Mouse (Mus musculus): Measurements from ENCODE around the gene Akap6. TPM values are rescaled to one million over a fixed set of nuclear protein-coding genes. Genes with fewer than 3 reads are reported as not detected.

Akap6 gene
- polyA plus RNA-seq, 1 experiment, result 0.78 TPM

DNA sequence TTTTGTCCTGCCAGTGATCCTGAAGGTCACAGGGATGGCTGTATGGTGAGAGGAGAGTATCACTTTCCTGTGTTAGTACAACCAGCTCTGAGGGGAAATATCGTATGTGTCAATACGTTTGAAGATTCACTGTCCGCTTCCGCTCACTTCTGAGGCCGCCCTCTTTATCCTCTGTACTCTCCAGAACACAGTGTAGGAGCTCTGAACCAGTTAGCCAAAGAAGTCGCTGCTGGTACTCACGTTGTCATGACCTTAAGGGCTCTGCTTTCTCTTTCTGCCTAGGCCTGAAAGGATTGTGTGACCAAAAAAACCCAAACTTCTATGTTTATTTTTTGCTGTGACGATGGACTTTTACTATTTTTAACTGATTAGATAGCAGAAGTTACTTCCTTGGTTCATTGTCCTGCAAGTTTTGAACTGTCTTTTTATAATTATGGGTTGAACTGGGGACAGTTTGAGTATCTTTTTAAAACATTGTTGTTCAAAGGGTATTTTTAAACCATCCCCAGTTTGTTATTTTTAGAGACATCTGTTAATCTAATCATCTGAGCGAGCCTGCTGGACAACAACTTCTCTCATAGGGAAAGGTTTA, 175.2 kb downstream of the Akap6 start:
- Histone ChIP-seq H3K4me1 (replicated peaks; ENCODE audit: control insufficient read depth, insufficient read depth, low read length) (no peaks in the 10 kb centered on the region), H3K4me3 (ENCODE audit: control insufficient read depth, insufficient read depth, low read length) (no peak overlapping the region), H3K27ac (ENCODE audit: control insufficient read depth, insufficient read depth, low read length) (no peak overlapping the region), H3K27me3 (ENCODE audit: control insufficient read depth, insufficient read depth, low read length) (no peaks in the 10 kb centered on the region), H3K36me3 (ENCODE audit: control insufficient read depth, insufficient read depth, low read length) (no peaks in the 10 kb centered on the region)
- no peak for DNase-seq
- WGBS, result 90% methylated on average over 9 of the region's 9 CpGs
- no peak for TF ChIP-seq CTCF (IDR thresholded peaks at IDR 0.05; ENCODE audit: borderline replicate concordance, control insufficient read depth, extremely low read depth, insufficient read depth, low read length, poor library complexity)
- no peak for TF ChIP-seq POLR2A (IDR thresholded peaks at IDR 0.05; ENCODE audit: control insufficient read depth, extremely low read depth, insufficient read depth, low read length, poor library complexity)

DNA sequence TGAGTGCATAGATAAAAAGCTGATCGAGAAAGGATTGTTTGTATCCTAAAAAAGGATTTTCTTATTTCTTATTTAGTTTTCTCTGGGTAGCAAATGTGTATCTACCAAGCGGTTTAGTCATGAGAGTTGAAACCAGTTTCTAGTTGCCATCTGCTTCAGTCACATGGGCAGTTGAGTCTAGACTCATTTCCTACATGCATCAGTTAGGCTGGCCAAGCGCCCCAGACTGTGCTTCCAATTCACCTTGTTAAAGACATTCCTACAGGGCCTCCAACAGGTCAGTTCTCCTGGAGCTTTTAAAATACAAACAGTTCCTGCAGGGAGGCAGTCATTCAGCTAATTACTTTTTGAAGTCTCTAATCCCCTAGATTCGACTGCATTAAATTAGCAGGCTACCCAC, 176.9 kb downstream of the Akap6 start:
- 88% methylated on average over 4 of the region's 4 CpGs for WGBS
- Histone ChIP-seq H3K4me3 (ENCODE audit: control insufficient read depth, insufficient read depth, low read length) (no peak overlapping the region), H3K27ac (ENCODE audit: control insufficient read depth, insufficient read depth, low read length) (no peak overlapping the region), H3K4me1 (replicated peaks; ENCODE audit: control insufficient read depth, insufficient read depth, low read length) (no peaks in the 10 kb centered on the region), H3K36me3 (ENCODE audit: control insufficient read depth, insufficient read depth, low read length) (no peaks in the 10 kb centered on the region), H3K27me3 (ENCODE audit: control insufficient read depth, insufficient read depth, low read length) (no peaks in the 10 kb centered on the region)
- TF ChIP-seq CTCF (IDR thresholded peaks at IDR 0.05; ENCODE audit: borderline replicate concordance, control insufficient read depth, extremely low read depth, insufficient read depth, low read length, poor library complexity), result no peak
- no peak for DNase-seq

DNA sequence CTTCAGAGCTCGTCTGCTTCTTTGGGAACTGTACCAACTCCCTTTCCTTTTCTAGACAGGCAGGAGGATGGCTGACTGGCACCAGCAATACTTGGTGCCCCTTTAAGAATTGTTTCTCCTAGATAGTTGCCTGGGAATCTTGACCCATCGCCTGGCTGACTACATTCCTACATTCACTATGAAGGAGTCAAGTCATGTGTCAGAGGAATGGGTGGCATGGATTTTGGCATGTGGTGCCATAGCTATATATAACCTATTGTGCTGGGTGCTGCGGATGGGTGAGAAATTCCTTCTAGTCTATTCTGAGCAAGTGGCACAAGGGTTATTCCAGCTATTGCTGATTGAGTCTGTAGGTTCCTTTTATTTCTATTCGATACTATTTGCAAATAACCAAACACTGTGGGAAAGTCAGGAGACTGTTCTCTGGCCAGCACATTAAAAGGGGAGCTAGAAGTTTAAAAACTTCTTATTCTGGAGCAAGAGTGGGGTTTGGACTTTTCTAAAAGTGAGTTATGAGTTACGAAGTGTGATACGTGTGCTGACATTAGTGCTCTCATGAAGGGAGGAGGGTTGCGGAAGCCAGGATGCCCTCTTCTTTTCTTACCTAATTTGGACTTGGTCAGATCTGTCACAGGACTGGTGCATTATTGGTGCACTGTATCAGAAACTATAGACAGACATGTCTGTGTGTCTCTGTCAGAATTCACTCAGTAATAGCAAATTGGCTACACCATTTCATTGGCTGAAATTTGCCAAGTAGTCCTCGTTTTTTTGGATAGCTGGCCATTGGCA, 178.0 kb downstream of the Akap6 start:
- Histone ChIP-seq H3K27ac (ENCODE audit: control insufficient read depth, insufficient read depth, low read length) (no peak overlapping the region), H3K36me3 (ENCODE audit: control insufficient read depth, insufficient read depth, low read length) (no peaks in the 10 kb centered on the region), H3K4me1 (replicated peaks; ENCODE audit: control insufficient read depth, insufficient read depth, low read length) (no peaks in the 10 kb centered on the region), H3K4me3 (ENCODE audit: control insufficient read depth, insufficient read depth, low read length) (no peak overlapping the region), H3K27me3 (ENCODE audit: control insufficient read depth, insufficient read depth, low read length) (no peaks in the 10 kb centered on the region)
- DNase-seq, result no peak
- WGBS, result 97% methylated on average over 8 of the region's 8 CpGs
- no peak for TF ChIP-seq POLR2A (IDR thresholded peaks at IDR 0.05; ENCODE audit: control insufficient read depth, extremely low read depth, insufficient read depth, low read length, poor library complexity)
- no peak for TF ChIP-seq CTCF (IDR thresholded peaks at IDR 0.05; ENCODE audit: borderline replicate concordance, control insufficient read depth, extremely low read depth, insufficient read depth, low read length, poor library complexity)

DNA sequence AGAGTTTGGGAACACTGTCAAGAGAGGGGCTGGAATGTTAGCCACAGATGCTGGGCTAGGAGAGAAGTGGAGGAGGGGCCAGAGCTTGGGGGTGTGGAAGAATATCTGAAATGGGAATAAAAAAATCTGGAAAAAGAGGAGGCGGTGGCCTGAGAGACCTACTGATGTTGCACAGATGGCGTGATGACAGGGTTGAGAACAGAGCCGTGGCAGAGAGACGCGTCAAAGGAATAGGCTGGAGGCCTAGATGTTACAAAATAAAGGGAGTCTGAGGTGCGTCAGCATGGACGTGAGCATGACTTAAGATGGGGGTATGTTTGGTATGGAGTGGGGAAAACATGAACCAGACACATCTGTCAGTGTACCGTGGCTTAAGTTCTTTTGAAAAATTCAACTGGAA, 180.1 kb downstream of the Akap6 start:
- DNase-seq, result no peak
- H3K4me1 ChIP-seq (replicated peaks; ENCODE audit: control insufficient read depth, insufficient read depth, low read length), result no peaks in the 10 kb centered on the region
- WGBS, result 98% methylated on average over 8 of the region's 8 CpGs
- no peaks in the 10 kb centered on the region for H3K36me3 ChIP-seq (ENCODE audit: control insufficient read depth, insufficient read depth, low read length)
- H3K27ac ChIP-seq (ENCODE audit: control insufficient read depth, insufficient read depth, low read length), result no peak overlapping the region
- H3K27me3 ChIP-seq (ENCODE audit: control insufficient read depth, insufficient read depth, low read length), result no peaks in the 10 kb centered on the region
- TF ChIP-seq CTCF (IDR thresholded peaks at IDR 0.05; ENCODE audit: borderline replicate concordance, control insufficient read depth, extremely low read depth, insufficient read depth, low read length, poor library complexity) (no peak), POLR2A (IDR thresholded peaks at IDR 0.05; ENCODE audit: control insufficient read depth, extremely low read depth, insufficient read depth, low read length, poor library complexity) (no peak)
- H3K4me3 ChIP-seq (ENCODE audit: control insufficient read depth, insufficient read depth, low read length), result no peak overlapping the region

DNA sequence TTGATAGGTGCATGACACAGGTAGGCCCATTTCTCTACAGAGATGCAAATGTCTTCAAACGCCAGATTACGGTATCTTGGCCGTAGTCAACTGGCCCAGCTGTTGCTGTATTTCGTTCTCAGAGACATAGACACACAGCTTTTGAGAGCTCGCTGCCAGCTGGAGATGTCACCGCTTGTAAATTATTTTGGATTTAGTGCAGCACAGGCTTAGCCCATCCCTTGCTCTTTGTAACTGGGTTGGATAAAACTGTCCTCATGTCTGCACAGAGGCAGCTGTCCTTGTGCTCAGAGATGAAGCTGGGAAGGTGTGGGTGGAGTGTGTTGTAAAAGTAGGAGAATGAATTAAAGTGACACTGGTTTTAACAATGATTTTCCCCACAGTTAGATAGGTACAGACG, 193.3 kb downstream of the Akap6 start:
- no peaks in the 10 kb centered on the region for H3K36me3 ChIP-seq (ENCODE audit: control insufficient read depth, insufficient read depth, low read length)
- no peak overlapping the region for H3K4me3 ChIP-seq (ENCODE audit: control insufficient read depth, insufficient read depth, low read length)
- DNase-seq, result no peak
- TF ChIP-seq POLR2A (IDR thresholded peaks at IDR 0.05; ENCODE audit: control insufficient read depth, extremely low read depth, insufficient read depth, low read length, poor library complexity) (no peak), CTCF (IDR thresholded peaks at IDR 0.05; ENCODE audit: borderline replicate concordance, control insufficient read depth, extremely low read depth, insufficient read depth, low read length, poor library complexity) (no peak)
- 0 out of 2 replicates have a peak, but pooled peaks cover 3% of the 10 kb centered on the region for H3K4me1 ChIP-seq (replicated peaks; ENCODE audit: control insufficient read depth, insufficient read depth, low read length)
- 90% methylated on average over 7 of the region's 7 CpGs for WGBS
- H3K27ac ChIP-seq (ENCODE audit: control insufficient read depth, insufficient read depth, low read length), result no peak overlapping the region
- no peaks in the 10 kb centered on the region for H3K27me3 ChIP-seq (ENCODE audit: control insufficient read depth, insufficient read depth, low read length)

DNA sequence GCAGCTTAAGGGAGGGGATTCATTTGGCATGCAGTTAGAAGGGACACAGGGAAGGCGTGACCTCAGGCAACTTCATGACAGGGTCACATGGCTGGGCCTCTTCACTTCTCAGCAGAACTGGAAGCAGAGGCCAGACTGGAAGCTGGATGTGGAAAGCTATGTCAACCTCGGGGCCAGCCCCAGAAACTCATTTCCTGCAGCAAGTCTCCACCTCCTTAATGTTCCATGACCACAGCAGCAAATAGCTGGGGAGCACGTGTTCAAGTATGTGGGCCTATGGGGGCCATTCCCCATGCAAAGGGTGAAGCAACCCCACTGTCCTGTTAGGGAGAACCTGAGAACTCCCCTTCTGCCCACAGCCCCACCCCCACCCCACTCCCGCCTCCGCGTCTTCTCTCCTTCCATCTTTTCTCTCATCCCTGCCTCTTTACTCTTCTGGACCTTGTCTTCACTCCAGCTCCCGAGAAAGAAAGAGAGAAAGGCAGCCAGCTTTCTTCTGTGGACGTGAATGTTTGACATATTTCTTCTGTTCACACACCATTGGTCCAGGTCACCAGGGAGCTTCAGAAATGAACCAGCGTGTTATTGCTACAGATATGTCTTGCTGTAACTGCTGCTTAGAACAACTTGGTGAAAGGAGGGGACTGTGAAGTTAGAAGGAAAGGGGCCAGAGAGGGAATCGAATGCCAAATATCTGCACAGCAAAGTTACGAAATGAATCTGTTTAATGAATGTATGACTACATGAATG, 194.6 kb downstream of the Akap6 start:
- no peak overlapping the region for H3K4me3 ChIP-seq (ENCODE audit: control insufficient read depth, insufficient read depth, low read length)
- no peak for DNase-seq
- H3K4me1 ChIP-seq (replicated peaks; ENCODE audit: control insufficient read depth, insufficient read depth, low read length), result 0 out of 2 replicates have a peak, but pooled peaks cover 3% of the 10 kb centered on the region
- no peak for TF ChIP-seq CTCF (IDR thresholded peaks at IDR 0.05; ENCODE audit: borderline replicate concordance, control insufficient read depth, extremely low read depth, insufficient read depth, low read length, poor library complexity)
- TF ChIP-seq POLR2A (IDR thresholded peaks at IDR 0.05; ENCODE audit: control insufficient read depth, extremely low read depth, insufficient read depth, low read length, poor library complexity), result no peak
- H3K27ac ChIP-seq (ENCODE audit: control insufficient read depth, insufficient read depth, low read length), result no peak overlapping the region
- no peaks in the 10 kb centered on the region for H3K27me3 ChIP-seq (ENCODE audit: control insufficient read depth, insufficient read depth, low read length)
- H3K36me3 ChIP-seq (ENCODE audit: control insufficient read depth, insufficient read depth, low read length), result no peaks in the 10 kb centered on the region
- WGBS, result 84% methylated on average over 11 of the region's 11 CpGs

Data from thymus, adult 2 months (tissue).